Mouse (Mus musculus) forebrain, postnatal 0 days (tissue): Measurements from ENCODE around the gene Acap2. TPM values are rescaled to one million over a fixed set of nuclear protein-coding genes. Genes with fewer than 3 reads are reported as not detected.

Experiments
- ATAC-seq: fragments of 200-750 bp; cut with Nextera tagmentation; 2 replicates; pipeline ENCODE4 v1.8.0; 2017; ENCODE audit warnings: mild to moderate bottlenecking, moderate library complexity
- DNase-seq: peaks from one replicate; pipeline ENCODE4 v3.0.0-alpha.2; 2015
- H3K27ac ChIP-seq: fragments of 300-500 bp; sonication (generic); 2 replicates; pipeline ENCODE4 v1.5.1; 2014; ENCODE audit warnings: low read depth, mild to moderate bottlenecking, antibody characterized with exemption, low read length, moderate library complexity, mixed read lengths
- H3K27me3 ChIP-seq: fragments of 300-500 bp; sonication (generic); 2 replicates; pipeline ENCODE4 v1.6.1; 2014; ENCODE audit warnings: mild to moderate bottlenecking, low read length, mixed read lengths; ENCODE audit not compliant: insufficient read depth
- H3K36me3 ChIP-seq: fragments of 300-500 bp; sonication (generic); 2 replicates; pipeline ENCODE4 v1.6.1; 2014; ENCODE audit warnings: mild to moderate bottlenecking, moderate library complexity; ENCODE audit not compliant: insufficient read depth
- H3K4me1 ChIP-seq: fragments of 300-500 bp; sonication (generic); 2 replicates; pipeline ENCODE4 v1.6.1; 2014; ENCODE audit warnings: antibody characterized with exemption; ENCODE audit not compliant: insufficient read depth
- H3K4me2 ChIP-seq: fragments of 300-500 bp; sonication (generic); 2 replicates; pipeline ENCODE4 v1.6.1; 2014; ENCODE audit warnings: low read depth, mild to moderate bottlenecking, moderate library complexity
- H3K4me3 ChIP-seq: fragments of 300-500 bp; sonication (generic); 2 replicates; pipeline ENCODE4 v1.5.1; 2014; ENCODE audit warnings: low read depth, low read length, mixed read lengths
- H3K9ac ChIP-seq: fragments of 300-500 bp; sonication (generic); 2 replicates; pipeline ENCODE4 v1.6.1; 2014; ENCODE audit warnings: mild to moderate bottlenecking
- H3K9me3 ChIP-seq: fragments of 300-500 bp; sonication (generic); 2 replicates; pipeline ENCODE4 v1.6.1; 2016; ENCODE audit warnings: low read length
- CTCF ChIP-seq: sonication (generic); IDR thresholded peaks from 2 replicates; pipeline ENCODE4 v1.5.1; 2016; ENCODE audit warnings: antibody characterized with exemption, control low read depth, low read depth
- WGBS: fragments of 180-500 bp; shearing (Covaris S2); extraction: QIAGEN DNeasy Blood & Tissue Kit; methylation state at CpG from one replicate; pipeline ENCODE4 v1.1.7; 2014; 5-methylcytosine and 5-hydroxymethylcytosine counted together
- polyA plus RNA-seq: library from polyadenylated mRNA; unstranded; fragments of >200 nt; fragmentation: Nextera tagmentation; extraction: Ambion mirVana; gene quantifications from 2 replicates; pipeline ENCODE4 v1.2.1, GENCODE M21; 2015
- total RNA-seq: library from RNA; depleted of rRNA; stranded (reverse); fragments of >200 nt; gene quantifications from 2 replicates; pipeline ENCODE4 v1.2.3, GENCODE M21; 2014

The Acap2 gene
- total and polyA plus RNA-seq, 2 experiments from 2014 or later = 8.8 to 33.6 TPM

GRCm38 (mm10) chr16:31136616-31137253, 64.3 kb downstream of the Acap2 start:
- Histone ChIP-seq H3K4me2 (no peak overlapping the region), H3K9ac (no peak overlapping the region), H3K27ac (no peak overlapping the region), H3K4me3 (no peak overlapping the region), H3K27me3 (no peaks in the 10 kb centered on the region), H3K36me3 (peaks cover 9% of the 10 kb centered on the region), H3K9me3 (no peaks in the 10 kb centered on the region), H3K4me1 (no peaks in the 10 kb centered on the region)
- 55% methylated on average over 13 of the region's 13 CpGs for WGBS
- no peak for TF ChIP-seq CTCF
- DNase-seq = no peak
- ATAC-seq = no peak

GRCm38 (mm10) chr16:31135519-31135918, 65.5 kb downstream of the Acap2 start:
- no peak overlapping the region for H3K4me3 ChIP-seq
- H3K4me2 ChIP-seq = no peak overlapping the region
- WGBS = 39% methylated on average over 8 of the region's 8 CpGs
- no peaks in the 10 kb centered on the region for H3K9me3 ChIP-seq
- no peak overlapping the region for H3K9ac ChIP-seq
- no peak overlapping the region for H3K27ac ChIP-seq
- TF ChIP-seq CTCF = no peak
- H3K4me1 ChIP-seq = no peaks in the 10 kb centered on the region
- no peaks in the 10 kb centered on the region for H3K27me3 ChIP-seq
- ATAC-seq = no peak
- no peak for DNase-seq
- peaks cover 9% of the 10 kb centered on the region for H3K36me3 ChIP-seq

GRCm38 (mm10) chr16:31131531-31131930, 69.5 kb downstream of the Acap2 start:
- no peak for ATAC-seq
- no peak overlapping the region for H3K27ac ChIP-seq

GRCm38 (mm10) chr16:31128116-31128515, 72.9 kb downstream of the Acap2 start:
- H3K27me3 ChIP-seq = no peaks in the 10 kb centered on the region
- peaks cover 19% of the 10 kb centered on the region for H3K36me3 ChIP-seq
- no peak overlapping the region for H3K4me2 ChIP-seq
- no peak for TF ChIP-seq CTCF
- ATAC-seq (no peak), DNase-seq (no peak)
- no peaks in the 10 kb centered on the region for H3K4me1 ChIP-seq
- no peak overlapping the region for H3K4me3 ChIP-seq
- no peak overlapping the region for H3K27ac ChIP-seq
- H3K9ac ChIP-seq = no peak overlapping the region
- H3K9me3 ChIP-seq = no peaks in the 10 kb centered on the region
- 84% methylated on average over 5 of the region's 5 CpGs for WGBS

More at GRCm38 (mm10) chr16:31131531-31131930, 69.5 kb downstream of the Acap2 start:
- Histone ChIP-seq H3K4me2 (no peak overlapping the region), H3K4me1 (no peaks in the 10 kb centered on the region), H3K9ac (no peak overlapping the region), H3K9me3 (no peaks in the 10 kb centered on the region), H3K4me3 (no peak overlapping the region), H3K36me3 (peaks cover 19% of the 10 kb centered on the region), H3K27me3 (no peaks in the 10 kb centered on the region)
- WGBS = 84% methylated on average over 5 of the region's 5 CpGs
- DNase-seq = no peak
- TF ChIP-seq CTCF = no peak

GRCm38 (mm10) chr16:31124991-31125390, 76.1 kb downstream of the Acap2 start:
- no peaks in the 10 kb centered on the region for H3K27me3 ChIP-seq
- ATAC-seq = no peak
- no peak for DNase-seq
- no peaks in the 10 kb centered on the region for H3K9me3 ChIP-seq
- H3K4me3 ChIP-seq = no peak overlapping the region
- H3K36me3 ChIP-seq = peaks cover 31% of the 10 kb centered on the region
- WGBS = 80% methylated on average over 5 of the region's 5 CpGs
- no peaks in the 10 kb centered on the region for H3K4me1 ChIP-seq
- H3K27ac ChIP-seq = no peak overlapping the region
- H3K9ac ChIP-seq = no peak overlapping the region
- TF ChIP-seq CTCF = no peak
- no peak overlapping the region for H3K4me2 ChIP-seq

- no peak for TF ChIP-seq CTCF
- 96% methylated on average over 6 of the region's 6 CpGs for WGBS
- peaks cover 25% of the 10 kb centered on the region for H3K36me3 ChIP-seq
- H3K27ac ChIP-seq = no peak overlapping the region
- no peaks in the 10 kb centered on the region for H3K4me1 ChIP-seq
- no peaks in the 10 kb centered on the region for H3K9me3 ChIP-seq
- no peak overlapping the region for H3K9ac ChIP-seq
- no peak overlapping the region for H3K4me2 ChIP-seq
- ATAC-seq (no peak), DNase-seq (no peak)
- no peaks in the 10 kb centered on the region for H3K27me3 ChIP-seq
- no peak overlapping the region for H3K4me3 ChIP-seq
Measured at GRCm38 (mm10) chr16:31121612-31122011, 79.4 kb downstream of the Acap2 start.

- DNase-seq (no peak), ATAC-seq (no peak)
- H3K27me3 ChIP-seq = no peaks in the 10 kb centered on the region
Measured at GRCm38 (mm10) chr16:31113596-31113995, 87.4 kb downstream of the Acap2 start.

More at GRCm38 (mm10) chr16:31113596-31113995, 87.4 kb downstream of the Acap2 start:
- H3K9me3 ChIP-seq = no peaks in the 10 kb centered on the region
- no peak overlapping the region for H3K9ac ChIP-seq
- TF ChIP-seq CTCF = no peak
- H3K4me2 ChIP-seq = no peak overlapping the region
- no peak overlapping the region for H3K4me3 ChIP-seq
- no peaks in the 10 kb centered on the region for H3K4me1 ChIP-seq
- H3K36me3 ChIP-seq = peaks cover 38% of the 10 kb centered on the region
- H3K27ac ChIP-seq = no peak overlapping the region
